Mouse (Mus musculus) bone marrow macrophage, adult 2 months (primary cell): Measurements from ENCODE around the gene Llgl2.

Experiments used
- CTCF ChIP-seq: IDR thresholded peaks from 2 replicates; pipeline ENCODE4 v1.5.1; 2012; ENCODE audit warnings: low read depth, mild to moderate bottlenecking, low read length, moderate library complexity
- POLR2A ChIP-seq: IDR thresholded peaks from 2 replicates; pipeline ENCODE4 v1.6.1; 2012; ENCODE audit warnings: mild to moderate bottlenecking, low read depth, low read length, borderline replicate concordance

DNA sequence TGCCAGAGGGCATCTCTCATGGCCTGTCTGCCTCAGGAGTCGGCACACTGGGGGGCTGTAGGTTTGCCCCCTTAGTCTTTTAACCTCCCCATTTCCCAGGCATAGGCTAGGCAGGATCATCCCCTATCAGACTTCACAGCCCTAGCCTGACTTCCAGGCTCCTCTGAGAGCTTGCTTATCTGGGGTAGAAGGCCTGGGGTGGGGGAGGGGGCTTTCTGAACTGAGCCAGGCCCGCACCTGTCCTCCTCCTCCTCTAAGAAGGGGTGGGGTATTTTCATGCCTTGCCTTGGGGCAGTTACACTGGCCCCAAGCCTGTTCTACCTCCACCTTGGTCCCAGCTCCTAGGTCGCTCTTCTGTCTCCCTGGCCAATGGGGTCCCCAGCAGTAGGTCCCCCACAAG, 7.7 kb downstream of the Llgl2 start:
- TF ChIP-seq CTCF (no peak), POLR2A (no peak)
